Mouse (Mus musculus) adrenal gland, adult (tissue): ENCODE data around the gene Slc25a44.
"Not testable (repeated sequence)": the region's sequence is repeated elsewhere in the genome, so short reads cannot be mapped to it uniquely, and the experiment has no call there.

Source experiments
- DNase-seq, 2 experiments: peaks; one replicate each; pipeline ENCODE4 v3.0.0; 2022 to 2023; ENCODE audit warnings: low spot score in 1 of 2; ENCODE audit not compliant: inconsistent age in 2 of 2

Slc25a44 gene

DNA sequence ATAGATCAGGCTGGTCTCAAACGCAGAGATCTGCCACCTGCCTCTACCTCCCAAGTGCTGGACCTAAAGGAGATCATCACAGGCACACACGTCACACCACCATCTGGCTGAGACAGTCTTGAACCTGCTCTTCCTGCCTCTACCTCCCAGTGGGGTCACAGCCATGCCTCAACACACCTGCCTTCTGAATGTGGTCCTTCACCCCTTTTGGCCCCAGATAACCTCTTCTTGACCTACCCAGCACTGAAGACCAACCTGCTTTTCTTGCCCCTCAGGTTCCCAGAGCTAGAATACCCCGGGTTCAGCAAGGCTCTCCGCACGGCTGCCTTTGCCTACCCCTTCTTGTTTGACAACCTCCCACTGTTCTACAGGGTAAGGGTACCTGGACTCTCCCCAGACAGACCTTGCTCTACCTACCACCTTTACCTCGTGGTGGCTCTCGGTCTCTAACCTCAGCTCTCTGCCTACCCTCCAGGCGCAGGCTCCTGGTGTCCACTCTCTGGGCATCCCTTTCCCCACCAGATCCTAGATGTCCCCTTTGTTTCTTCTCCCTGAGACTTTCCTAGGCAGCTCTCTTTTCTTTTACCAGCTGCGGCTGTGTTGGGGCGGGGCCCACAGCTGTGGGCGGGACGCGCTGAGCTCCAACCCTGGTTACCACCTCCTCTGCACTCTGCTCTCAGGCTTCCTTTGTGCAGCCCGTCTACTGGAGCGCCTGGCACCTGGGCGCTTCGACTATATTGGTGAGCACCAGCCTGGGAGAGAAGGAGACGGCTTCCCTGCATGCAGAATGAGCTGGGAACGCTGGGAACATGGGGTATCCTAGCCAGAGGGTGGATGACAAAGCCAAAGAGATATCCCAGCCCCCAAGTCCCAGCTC is 49.0 kb downstream of the Slc25a44 start:
- DNase-seq, result not testable (repeated sequence)

- DNase-seq, result not testable (repeated sequence)
Measured at GRCm38 (mm10) chr3:88372643-88373042, 52.3 kb downstream of the Slc25a44 start, which contains the start of gene Bglap3. Bglap3 (minus strand) TSS chr3:88372743.

GRCm38 (mm10) chr3:88368511-88368910 is 56.4 kb downstream of the Slc25a44 start:
- not testable (repeated sequence) for DNase-seq

- not testable (repeated sequence) for DNase-seq
Measured at GRCm38 (mm10) chr3:88367517-88367916, 57.4 kb downstream of the Slc25a44 start.

DNA sequence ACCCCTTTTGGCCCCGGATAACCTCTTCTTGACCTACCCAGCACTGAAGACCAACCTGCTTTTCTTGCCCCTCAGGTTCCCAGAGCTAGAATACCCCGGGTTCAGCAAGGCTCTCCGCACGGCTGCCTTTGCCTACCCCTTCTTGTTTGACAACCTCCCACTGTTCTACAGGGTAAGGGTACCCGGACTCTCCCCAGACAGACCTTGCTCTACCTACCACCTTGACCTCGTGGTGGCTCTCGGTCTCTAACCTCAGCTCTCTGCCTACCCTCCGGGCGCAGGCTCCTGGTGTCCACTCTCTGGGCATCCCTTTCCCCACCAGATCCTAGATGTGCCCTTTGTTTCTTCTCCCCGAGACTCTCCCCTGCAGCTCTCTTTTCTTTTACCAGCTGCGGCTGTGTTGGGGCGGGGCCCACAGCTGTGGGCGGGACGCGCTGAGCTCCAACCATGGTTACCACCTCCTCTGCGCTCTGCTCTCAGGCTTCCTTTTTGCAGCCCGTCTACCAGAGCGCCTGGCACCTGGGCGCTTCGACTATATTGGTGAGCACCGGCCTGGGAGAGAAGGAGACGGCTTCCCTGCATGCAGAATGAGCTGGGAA is 58.0 kb downstream of the Slc25a44 start:
- peak; percentile 50 to 75 for DNase-seq

GRCm38 (mm10) chr3:88365705-88366361 is 59.1 kb downstream of the Slc25a44 start:
- DNase-seq, result no peak

- peak; percentile 60 to 76 for DNase-seq
Measured at GRCm38 (mm10) chr3:88364337-88364736, 60.6 kb downstream of the Slc25a44 start, which contains the start of gene Paqr6. Paqr6 (plus strand) TSS chr3:88364584.

GRCm38 (mm10) chr3:88363700-88364099 is 61.2 kb downstream of the Slc25a44 start:
- DNase-seq, result no peak

DNA sequence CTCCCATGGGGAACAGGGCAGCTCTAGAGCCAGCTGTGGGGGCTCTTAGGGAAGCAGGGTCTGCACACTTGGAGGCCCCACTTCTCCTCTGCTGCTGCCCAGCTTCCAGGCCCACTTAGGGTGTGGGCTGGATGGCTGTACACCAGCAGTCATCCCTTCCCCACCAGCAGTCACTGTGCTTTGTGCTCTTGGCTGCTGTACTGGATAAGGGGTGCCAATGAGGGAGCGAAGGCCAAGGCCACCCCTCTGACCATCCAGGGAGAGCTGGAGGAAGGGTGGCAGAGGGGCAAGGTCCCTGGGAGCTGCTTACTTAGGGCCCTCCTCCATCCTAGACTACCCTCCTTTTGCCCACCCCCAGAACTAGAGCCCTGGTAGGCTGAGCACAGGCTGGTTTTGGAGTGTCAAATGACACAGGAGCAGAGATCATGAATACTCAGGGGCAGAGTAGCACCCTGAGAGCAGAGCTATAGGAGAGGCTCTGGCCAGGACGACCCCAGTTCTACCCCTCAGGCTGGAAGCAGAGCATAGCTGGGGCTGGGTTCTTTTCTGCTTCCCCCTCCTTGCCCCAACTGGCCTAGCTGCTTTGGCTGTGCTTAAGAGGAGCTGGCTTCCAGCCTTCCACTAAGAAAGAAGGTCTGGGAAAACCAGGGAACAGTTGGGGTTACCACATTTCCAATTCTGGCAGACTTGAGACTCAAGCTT is 63.2 kb downstream of the Slc25a44 start:
- DNase-seq, result no peak

- no peak for DNase-seq
Measured at GRCm38 (mm10) chr3:88361096-88361495, 63.8 kb downstream of the Slc25a44 start.
